Mouse (Mus musculus) neural tube, embryonic 13.5 days (tissue): ENCODE measurements at regions not wholly inside any gene's neighbourhood (a gene's known extent, or its start where the extent isn't known, plus 50 kb on each side); places are given as distances from the start of the nearest gene placed in this dataset.

Source experiments
- ATAC-seq: fragments of 200-750 bp; cut with Nextera tagmentation; 2 replicates; pipeline ENCODE4 v1.8.0; 2017; ENCODE audit warnings: low read depth, mild to moderate bottlenecking, moderate TSS enrichment, moderate library complexity
- H3K27ac ChIP-seq: fragments of 300-500 bp; sonication (generic); replicated peaks from 2 replicates; pipeline ENCODE4 v1.5.1; 2015; ENCODE audit warnings: moderate library complexity, mild to moderate bottlenecking, inconsistent platforms
- H3K27me3 ChIP-seq: fragments of 300-500 bp; sonication (generic); 2 replicates; pipeline ENCODE4 v1.6.1; 2015; ENCODE audit warnings: mild to moderate bottlenecking, inconsistent platforms
- H3K36me3 ChIP-seq: fragments of 300-500 bp; sonication (generic); 2 replicates; pipeline ENCODE4 v1.6.1; 2015; ENCODE audit warnings: mild to moderate bottlenecking, inconsistent platforms
- H3K4me1 ChIP-seq: fragments of 300-500 bp; sonication (generic); replicated peaks from 2 replicates; pipeline ENCODE4 v1.6.1; 2015; ENCODE audit warnings: inconsistent platforms
- H3K4me2 ChIP-seq: fragments of 300-500 bp; sonication (generic); 2 replicates; pipeline ENCODE4 v1.6.1; 2015; ENCODE audit warnings: inconsistent platforms, mild to moderate bottlenecking, moderate library complexity
- H3K4me3 ChIP-seq: fragments of 300-500 bp; sonication (generic); 2 replicates; pipeline ENCODE4 v1.5.1; 2015; ENCODE audit warnings: mild to moderate bottlenecking, inconsistent platforms
- H3K9ac ChIP-seq: fragments of 300-500 bp; sonication (generic); 2 replicates; pipeline ENCODE4 v1.6.1; 2015; ENCODE audit warnings: moderate library complexity, mild to moderate bottlenecking, inconsistent platforms
- H3K9me3 ChIP-seq: fragments of 300-500 bp; sonication (generic); 2 replicates; pipeline ENCODE4 v1.6.1; 2016; ENCODE audit warnings: inconsistent platforms
- WGBS: fragments of 180-500 bp; shearing (Covaris S2); methylation state at CpG from one replicate; pipeline ENCODE4 v1.1.7; 2015; 5-methylcytosine and 5-hydroxymethylcytosine counted together

- no peaks in the 10 kb centered on the region for H3K36me3 ChIP-seq
- no peak overlapping the region for H3K27ac ChIP-seq
- H3K4me1 ChIP-seq: no peaks in the 10 kb centered on the region
- no peak for ATAC-seq
- H3K9ac ChIP-seq: no peak overlapping the region
- no peak overlapping the region for H3K4me3 ChIP-seq
- peaks cover 19% of the 10 kb centered on the region for H3K9me3 ChIP-seq
- 94% methylated on average over 2 of the region's 2 CpGs for WGBS
- no peaks in the 10 kb centered on the region for H3K27me3 ChIP-seq
- H3K4me2 ChIP-seq: no peak overlapping the region
These were observed 55.3 kb upstream of the Spaca1 start for GRCm38 (mm10) chr4:34105251-34105650.

GRCm38 (mm10) chr4:34114323-34114722 lies 64.3 kb upstream of the Spaca1 start:
- no peak for ATAC-seq
- Histone ChIP-seq H3K36me3 (no peaks in the 10 kb centered on the region), H3K4me3 (no peak overlapping the region), H3K4me2 (no peak overlapping the region), H3K9ac (no peak overlapping the region), H3K4me1 (no peaks in the 10 kb centered on the region), H3K9me3 (no peaks in the 10 kb centered on the region), H3K27me3 (no peaks in the 10 kb centered on the region), H3K27ac (no peak overlapping the region)
- 27% methylated on average over 6 of the region's 6 CpGs for WGBS

- no peak for ATAC-seq
- H3K27ac ChIP-seq: no peak overlapping the region
- 60% methylated on average over 1 of the region's 1 CpGs for WGBS
These were observed 67.1 kb upstream of the Spaca1 start for GRCm38 (mm10) chr4:34117086-34117485.

GRCm38 (mm10) chr4:34122959-34123520 lies 73.0 kb upstream of the Spaca1 start:
- H3K4me1 ChIP-seq: no peaks in the 10 kb centered on the region
- WGBS: 87% methylated on average over 9 of the region's 9 CpGs
- no peak overlapping the region for H3K9ac ChIP-seq
- H3K27ac ChIP-seq: no peak overlapping the region
- H3K9me3 ChIP-seq: no peaks in the 10 kb centered on the region
- ATAC-seq: no peak
- no peak overlapping the region for H3K4me3 ChIP-seq
- H3K27me3 ChIP-seq: no peaks in the 10 kb centered on the region
- no peak overlapping the region for H3K4me2 ChIP-seq
- H3K36me3 ChIP-seq: no peaks in the 10 kb centered on the region

More at GRCm38 (mm10) chr4:34117086-34117485, 67.1 kb upstream of the Spaca1 start:
- no peaks in the 10 kb centered on the region for H3K9me3 ChIP-seq
- no peak overlapping the region for H3K4me3 ChIP-seq
- H3K4me2 ChIP-seq: no peak overlapping the region
- no peaks in the 10 kb centered on the region for H3K27me3 ChIP-seq
- H3K9ac ChIP-seq: no peak overlapping the region
- no peaks in the 10 kb centered on the region for H3K36me3 ChIP-seq
- H3K4me1 ChIP-seq: no peaks in the 10 kb centered on the region

GRCm38 (mm10) chr4:34128224-34128623 lies 78.2 kb upstream of the Spaca1 start:
- H3K4me1 ChIP-seq: no peaks in the 10 kb centered on the region
- no peaks in the 10 kb centered on the region for H3K27me3 ChIP-seq
- WGBS: 65% methylated on average over 4 of the region's 4 CpGs
- no peak for ATAC-seq
- no peak overlapping the region for H3K4me3 ChIP-seq
- H3K9me3 ChIP-seq: no peaks in the 10 kb centered on the region
- H3K9ac ChIP-seq: no peak overlapping the region
- H3K27ac ChIP-seq: no peak overlapping the region
- H3K36me3 ChIP-seq: no peaks in the 10 kb centered on the region
- no peak overlapping the region for H3K4me2 ChIP-seq

GRCm38 (mm10) chr4:34146133-34146867 lies 96.3 kb upstream of the Spaca1 start:
- Histone ChIP-seq H3K4me2 (no peak overlapping the region), H3K36me3 (no peaks in the 10 kb centered on the region), H3K9ac (no peak overlapping the region), H3K4me1 (no peaks in the 10 kb centered on the region), H3K4me3 (no peak overlapping the region), H3K27ac (no peak overlapping the region), H3K9me3 (no peaks in the 10 kb centered on the region), H3K27me3 (no peaks in the 10 kb centered on the region)
- ATAC-seq: no peak
- WGBS: 75% methylated on average over 2 of the region's 2 CpGs

- no peaks in the 10 kb centered on the region for H3K36me3 ChIP-seq
- H3K4me2 ChIP-seq: no peak overlapping the region
- H3K27ac ChIP-seq: no peak overlapping the region
- ATAC-seq: no peak
- no peak overlapping the region for H3K9ac ChIP-seq
- no peaks in the 10 kb centered on the region for H3K27me3 ChIP-seq
- no peaks in the 10 kb centered on the region for H3K9me3 ChIP-seq
- H3K4me3 ChIP-seq: no peak overlapping the region
- H3K4me1 ChIP-seq: 0 out of 2 replicates have a peak, but pooled peaks cover 6% of the 10 kb centered on the region
- 80% methylated on average over 5 of the region's 5 CpGs for WGBS
These were observed 99.2 kb upstream of the Spaca1 start for GRCm38 (mm10) chr4:34148956-34149739.

GRCm38 (mm10) chr4:34151605-34152347 lies 101.8 kb upstream of the Spaca1 start:
- no peak overlapping the region for H3K9ac ChIP-seq
- H3K27ac ChIP-seq: no peak overlapping the region

GRCm38 (mm10) chr4:34155501-34155900 lies 105.5 kb upstream of the Spaca1 start:
- H3K27ac ChIP-seq: no peak overlapping the region
- H3K9ac ChIP-seq: no peak overlapping the region
- no peak overlapping the region for H3K4me2 ChIP-seq
- H3K36me3 ChIP-seq: no peaks in the 10 kb centered on the region
- WGBS: 86% methylated on average over 6 of the region's 6 CpGs
- H3K27me3 ChIP-seq: no peaks in the 10 kb centered on the region
- 0 out of 2 replicates have a peak, but pooled peaks cover 6% of the 10 kb centered on the region for H3K4me1 ChIP-seq
- no peak overlapping the region for H3K4me3 ChIP-seq
- no peaks in the 10 kb centered on the region for H3K9me3 ChIP-seq
- no peak for ATAC-seq

More at GRCm38 (mm10) chr4:34151605-34152347, 101.8 kb upstream of the Spaca1 start:
- H3K36me3 ChIP-seq: no peaks in the 10 kb centered on the region
- ATAC-seq: no peak
- H3K27me3 ChIP-seq: no peaks in the 10 kb centered on the region
- H3K9me3 ChIP-seq: no peaks in the 10 kb centered on the region
- H3K4me2 ChIP-seq: no peak overlapping the region
- 70% methylated on average over 10 of the region's 10 CpGs for WGBS
- 0 out of 2 replicates have a peak, but pooled peaks cover 6% of the 10 kb centered on the region for H3K4me1 ChIP-seq
- H3K4me3 ChIP-seq: no peak overlapping the region

- Histone ChIP-seq H3K4me2 (no peak overlapping the region), H3K9me3 (no peaks in the 10 kb centered on the region), H3K27me3 (no peaks in the 10 kb centered on the region), H3K9ac (no peak overlapping the region), H3K4me3 (no peak overlapping the region), H3K27ac (no peak overlapping the region), H3K4me1 (no peaks in the 10 kb centered on the region), H3K36me3 (no peaks in the 10 kb centered on the region)
- ATAC-seq: no peak
- 94% methylated on average over 6 of the region's 6 CpGs for WGBS
These were observed 108.0 kb upstream of the Spaca1 start for GRCm38 (mm10) chr4:34157818-34158511.

- Histone ChIP-seq H3K4me3 (no peak overlapping the region), H3K36me3 (no peaks in the 10 kb centered on the region), H3K9me3 (no peaks in the 10 kb centered on the region), H3K4me1 (peaks cover 5% of the 10 kb centered on the region; the same call in 1 of the 2 replicates), H3K4me2 (no peak overlapping the region), H3K27ac (no peak overlapping the region), H3K9ac (no peak overlapping the region), H3K27me3 (no peaks in the 10 kb centered on the region)
- WGBS: 61% methylated on average over 4 of the region's 4 CpGs
- no peak for ATAC-seq
These were observed 121.4 kb upstream of the Spaca1 start for GRCm38 (mm10) chr4:34171265-34171862.
